In genomic region chr12:17038246-17038645, GRCm38 (mm10) we compare ENCODE assay signal across 16 mouse cellular contexts. TPM values are rescaled to one million over a fixed set of nuclear protein-coding genes. Genes with fewer than 3 reads are reported as not detected.
A peak's percentile ranks its signal among the peaks of the same experiment; 100 is the strongest.
DNase-seq lines count a peak whose midpoint lies in the region; ATAC-seq and TF ChIP-seq lines count a peak whose summit lies in the region.
"Had no signal": no experiment of that assay in that cellular context is flagged by ENCODE, and none has a peak within 500 bp of the region (broad histone marks: within the 10 kb centered on the region; RNA-seq: fewer than 3 reads in every experiment).

No protein-coding gene starts in this region.

- no peak overlapping the region for H3K27ac ChIP-seq in kidney, embryonic 14.5 days (ENCODE audit: low read depth, low read length)
- no peak overlapping the region for H3K27ac ChIP-seq in lung, embryonic 16.5 days (ENCODE audit: low read length)
- H3K27ac ChIP-seq: embryonic facial prominence, embryonic 10.5 days; forebrain, embryonic 13.5 days; hindbrain, embryonic 15.5 days had no signal

- H3K9ac ChIP-seq in kidney, embryonic 14.5 days (ENCODE audit: low read depth, low read length), result no peak overlapping the region
- H3K9ac ChIP-seq in lung, embryonic 16.5 days (ENCODE audit: low read length), result no peak overlapping the region
- H3K9ac ChIP-seq: forebrain, embryonic 13.5 days; forebrain, postnatal 0 days; hindbrain, embryonic 15.5 days had no signal

- H3K4me1 ChIP-seq in kidney, embryonic 14.5 days (ENCODE audit: control insufficient read depth, insufficient read depth, low read length), result no peaks in the 10 kb centered on the region
- no peaks in the 10 kb centered on the region for H3K4me1 ChIP-seq in lung, embryonic 16.5 days (replicated peaks; ENCODE audit: control insufficient read depth, insufficient read depth, low read length)
- H3K4me1 ChIP-seq in lung, adult 2 months (ENCODE audit: control insufficient read depth, insufficient read depth, low read length), result no peaks in the 10 kb centered on the region
- H3K4me1 ChIP-seq: embryonic facial prominence, embryonic 10.5 days had no signal

- no peak overlapping the region for H3K4me2 ChIP-seq in kidney, embryonic 14.5 days (replicated peaks; ENCODE audit: low read depth, low read length)
- H3K4me2 ChIP-seq in lung, embryonic 16.5 days (ENCODE audit: low read depth, low read length), result no peak overlapping the region
- H3K4me2 ChIP-seq: forebrain, embryonic 13.5 days; hindbrain, embryonic 15.5 days had no signal

- ATAC-seq in kidney, embryonic 14.5 days (ENCODE audit: low FRiP score, low TSS enrichment), result no peak
- peak; percentile 45 for ATAC-seq in lung, embryonic 16.5 days (ENCODE audit: low read depth)
- ATAC-seq: forebrain, embryonic 13.5 days; forebrain, postnatal 0 days had no signal

- H3K27me3 ChIP-seq in kidney, embryonic 14.5 days (ENCODE audit: control insufficient read depth, insufficient read depth, low read length), result no peaks in the 10 kb centered on the region
- H3K27me3 ChIP-seq in lung, embryonic 16.5 days (ENCODE audit: control insufficient read depth, insufficient read depth, low read depth, low read length), result no peaks in the 10 kb centered on the region
- H3K27me3 ChIP-seq: forebrain, embryonic 13.5 days; hindbrain, embryonic 15.5 days had no signal

- no peak overlapping the region for H3K4me3 ChIP-seq in kidney, embryonic 14.5 days (ENCODE audit: low read length)
- H3K4me3 ChIP-seq in lung, embryonic 16.5 days (ENCODE audit: low read length), result no peak overlapping the region
- H3K4me3 ChIP-seq in lung, adult 2 months (replicated peaks; ENCODE audit: extremely low read depth, low read depth, low read length), result no peak overlapping the region
- H3K4me3 ChIP-seq: embryonic facial prominence, embryonic 10.5 days; forebrain, embryonic 13.5 days; hindbrain, embryonic 15.5 days had no signal

- no peaks in the 10 kb centered on the region for H3K9me3 ChIP-seq in kidney, embryonic 14.5 days (ENCODE audit: control insufficient read depth, low read length)
- no peaks in the 10 kb centered on the region for H3K9me3 ChIP-seq in lung, embryonic 16.5 days (ENCODE audit: control insufficient read depth, low read length)
- H3K9me3 ChIP-seq: embryonic facial prominence, embryonic 10.5 days; forebrain, embryonic 13.5 days; hindbrain, embryonic 15.5 days had no signal

- peak; percentile 55 for DNase-seq in kidney, postnatal 10 days
- DNase-seq in lung, adult 2 months, result no peak
- peak; percentile 12 for DNase-seq in brain, embryonic 14.5 days (ENCODE audit: low read depth)
- peak; percentile 23 for DNase-seq in lung, postnatal 36 days
- DNase-seq: adrenal gland, adult 2 months; adrenal gland, postnatal 25 days; cerebellum, adult 2 months; cerebellum, postnatal 10 days; forebrain, postnatal 0 days; gastrocnemius, postnatal 14 days had no signal

- 81% methylated on average over 6 of the region's 6 CpGs for WGBS in kidney, embryonic 14.5 days
- 66% methylated on average over 6 of the region's 6 CpGs for WGBS in lung, embryonic 16.5 days
- WGBS in lung, adult 2 months, result 74% methylated on average over 6 of the region's 6 CpGs

- H3K36me3 ChIP-seq in kidney, embryonic 14.5 days (ENCODE audit: control insufficient read depth, insufficient read depth, low read length), result no peaks in the 10 kb centered on the region
- H3K36me3 ChIP-seq in lung, embryonic 16.5 days (ENCODE audit: control insufficient read depth, insufficient read depth, low read length), result no peaks in the 10 kb centered on the region
- H3K36me3 ChIP-seq: embryonic facial prominence, embryonic 10.5 days; hindbrain, embryonic 15.5 days had no signal

- no peak for TF ChIP-seq CTCF in lung, adult 2 months (IDR thresholded peaks at IDR 0.05; ENCODE audit: insufficient read depth, low read length)
- TF ChIP-seq CTCF in brain, embryonic 14.5 days (IDR thresholded peaks at IDR 0.05; ENCODE audit: borderline replicate concordance, extremely low read depth, insufficient read depth, insufficient read length), result no peak

- TF ChIP-seq POLR2A in lung, adult 2 months (IDR thresholded peaks at IDR 0.05; ENCODE audit: borderline replicate concordance, extremely low read depth, low read depth, low read length), result no peak
- TF ChIP-seq POLR2A in brain, embryonic 14.5 days (IDR thresholded peaks at IDR 0.05; ENCODE audit: borderline replicate concordance, extremely low read depth, insufficient read depth, insufficient read length, poor library complexity, severe bottlenecking), result no peak

RNA-seq across cellular contexts. Expression of gene 2410004P03Rik, which starts 26.7 kb away (rescaled TPM):
- polyA plus RNA-seq in kidney, embryonic 14.5 days (2014; fragmentation: Nextera tagmentation; extraction: Ambion mirVana), result 0.14 and 0.63 TPM in 2 replicates
- 4.3 and 5.6 TPM in 2 replicates for polyA plus RNA-seq in lung, embryonic 16.5 days (2015; fragmentation: Nextera tagmentation; extraction: Ambion mirVana)
- 11.2 and 15.0 TPM in 2 replicates for polyA plus RNA-seq in lung, adult 2 months (2012; rRNA removed)
- 1.8 and 2.8 TPM in 2 replicates for polyA plus RNA-seq in brain, embryonic 14.5 days (2012; rRNA removed)
- polyA plus RNA-seq: adrenal gland, adult 2 months; heart, embryonic 14.5 days had no signal

RNA-seq across cellular contexts. Expression of gene Pqlc3, which starts 38.0 kb away (rescaled TPM):
- polyA plus RNA-seq in kidney, embryonic 14.5 days (2014; fragmentation: Nextera tagmentation; extraction: Ambion mirVana), result 2.5 and 3.0 TPM in 2 replicates
- polyA plus RNA-seq in lung, embryonic 16.5 days (2015; fragmentation: Nextera tagmentation; extraction: Ambion mirVana), result 6.2 and 7.6 TPM in 2 replicates
- polyA plus RNA-seq in lung, adult 2 months (2012; rRNA removed), result 73.8 and 81.2 TPM in 2 replicates
- 1.1 and 1.2 TPM in 2 replicates for polyA plus RNA-seq in brain, embryonic 14.5 days (2012; rRNA removed)
